Mouse (Mus musculus) embryonic facial prominence, embryonic 12.5 days (tissue): Measurements from ENCODE around the gene Pde8a. TPM values are rescaled to one million over a fixed set of nuclear protein-coding genes. Genes with fewer than 3 reads are reported as not detected.

ENCODE experiments used
- ATAC-seq: fragments of 200-750 bp; cut with Nextera tagmentation; 2 replicates; pipeline ENCODE4 v1.8.0; 2017; ENCODE audit not compliant: insufficient number of reproducible peaks, insufficient read depth, low FRiP score, low TSS enrichment
- H3K27ac ChIP-seq: fragments of 300-500 bp; sonication (generic); 2 replicates; pipeline ENCODE4 v1.5.1; 2016; ENCODE audit warnings: mild to moderate bottlenecking
- H3K27me3 ChIP-seq: fragments of 300-500 bp; sonication (generic); 2 replicates; pipeline ENCODE4 v1.6.1; 2016; ENCODE audit warnings: mild to moderate bottlenecking, moderate library complexity
- H3K36me3 ChIP-seq: fragments of 300-500 bp; sonication (generic); 2 replicates; pipeline ENCODE4 v1.6.1; 2016; ENCODE audit warnings: mild to moderate bottlenecking
- H3K4me1 ChIP-seq: fragments of 300-500 bp; sonication (generic); 2 replicates; pipeline ENCODE4 v1.6.1; 2016
- H3K4me2 ChIP-seq: fragments of 300-500 bp; sonication (generic); replicated peaks from 2 replicates; pipeline ENCODE4 v1.6.1; 2016; ENCODE audit warnings: mild to moderate bottlenecking, moderate library complexity
- H3K4me3 ChIP-seq: fragments of 300-500 bp; sonication (generic); 2 replicates; pipeline ENCODE4 v1.5.1; 2016; ENCODE audit warnings: mild to moderate bottlenecking
- H3K9ac ChIP-seq: fragments of 300-500 bp; sonication (generic); 2 replicates; pipeline ENCODE4 v1.6.1; 2016; ENCODE audit warnings: mild to moderate bottlenecking, moderate library complexity
- H3K9me3 ChIP-seq: fragments of 300-500 bp; sonication (generic); 2 replicates; pipeline ENCODE4 v1.6.1; 2016; ENCODE audit warnings: mild to moderate bottlenecking, moderate library complexity
- WGBS: fragments of 180-500 bp; shearing (Covaris S2); methylation state at CpG from one replicate; pipeline ENCODE4 v1.1.7; 2016; 5-methylcytosine and 5-hydroxymethylcytosine counted together
- polyA plus RNA-seq: library from polyadenylated mRNA; unstranded; fragments of >200 nt; fragmentation: Nextera tagmentation; extraction: Ambion mirVana; gene quantifications from 2 replicates; pipeline ENCODE4 v1.2.1, GENCODE M21; 2016

The Pde8a gene
- polyA plus RNA-seq, 1 experiment from 2014 or later = 5.7 TPM

DNA sequence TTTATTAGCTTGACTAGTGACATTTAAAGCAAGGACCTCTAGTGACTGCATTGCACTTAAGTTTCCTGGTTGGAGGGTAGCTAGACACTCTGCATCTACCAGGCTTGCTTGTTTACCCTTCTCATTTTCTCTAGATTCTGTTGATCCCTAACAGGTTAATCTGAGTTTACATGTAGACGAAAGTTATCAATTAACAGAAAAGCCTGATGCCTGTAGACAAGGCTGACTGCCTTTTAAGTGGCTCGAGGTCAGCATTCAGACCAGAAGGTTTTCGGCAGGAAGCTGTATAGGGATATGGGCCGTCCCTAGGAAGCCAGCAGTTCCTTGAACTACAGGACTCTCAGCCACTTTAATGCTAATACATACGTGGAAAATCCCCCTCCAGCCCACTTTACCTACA, 30.0 kb downstream of the Pde8a start:
- ATAC-seq = no peak
- no peak overlapping the region for H3K4me2 ChIP-seq
- WGBS = 56% methylated on average over 5 of the region's 5 CpGs

DNA sequence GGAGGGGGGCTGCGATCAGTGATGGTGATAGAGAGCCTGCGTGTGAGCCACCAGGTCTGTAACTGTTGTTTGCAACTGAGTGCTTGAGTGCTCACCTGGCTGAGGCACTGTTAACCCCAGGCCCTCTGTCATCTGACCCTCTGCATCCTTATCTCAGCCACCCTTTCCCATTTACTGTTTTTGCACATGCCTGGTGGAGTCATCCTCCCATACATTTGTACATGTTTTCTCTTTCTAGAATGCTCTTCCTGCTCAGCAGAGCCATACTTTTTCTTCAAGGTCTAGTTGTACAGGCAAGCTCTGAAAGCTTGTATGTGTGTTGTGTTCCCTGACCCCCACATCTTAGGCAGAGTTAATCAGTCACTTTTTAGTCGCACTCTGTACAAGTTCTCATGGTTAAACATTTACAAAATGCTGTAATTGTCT, 36.5 kb downstream of the Pde8a start:
- no peak overlapping the region for H3K4me2 ChIP-seq

More for the DNA sequence above, 30.0 kb downstream of the Pde8a start:
- no peaks in the 10 kb centered on the region for H3K9me3 ChIP-seq
- H3K36me3 ChIP-seq = no peaks in the 10 kb centered on the region
- no peaks in the 10 kb centered on the region for H3K4me1 ChIP-seq
- H3K4me3 ChIP-seq = no peak overlapping the region
- H3K9ac ChIP-seq = no peak overlapping the region
- no peaks in the 10 kb centered on the region for H3K27me3 ChIP-seq
- no peak overlapping the region for H3K27ac ChIP-seq

DNA sequence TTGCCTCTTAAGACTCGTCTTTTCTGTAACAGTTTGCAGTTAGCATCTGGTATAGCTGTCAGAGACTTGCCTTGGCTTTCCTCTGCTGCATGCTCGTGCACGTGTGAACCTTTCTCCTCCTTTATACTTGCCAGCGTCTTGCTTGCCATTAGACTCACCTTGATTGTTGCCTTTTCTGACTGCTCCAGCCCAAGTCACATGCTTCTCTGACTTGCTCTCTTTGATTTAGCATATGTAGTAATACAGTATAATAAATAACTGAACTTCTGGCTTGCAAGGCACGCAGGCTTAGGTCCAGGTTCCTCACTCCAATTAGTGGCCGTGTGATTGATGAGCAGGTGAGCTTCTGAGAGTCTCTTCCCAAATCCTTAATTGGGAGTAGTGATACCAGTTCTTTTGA, 37.2 kb downstream of the Pde8a start:
- Histone ChIP-seq H3K9ac (no peak overlapping the region), H3K4me1 (no peaks in the 10 kb centered on the region), H3K36me3 (no peaks in the 10 kb centered on the region), H3K9me3 (no peaks in the 10 kb centered on the region), H3K27me3 (no peaks in the 10 kb centered on the region), H3K27ac (no peak overlapping the region), H3K4me2 (no peak overlapping the region), H3K4me3 (no peak overlapping the region)
- 80% methylated on average over 6 of the region's 6 CpGs for WGBS
- ATAC-seq = no peak

More for the DNA sequence above, 36.5 kb downstream of the Pde8a start:
- no peak for ATAC-seq
- no peaks in the 10 kb centered on the region for H3K36me3 ChIP-seq
- H3K4me1 ChIP-seq = no peaks in the 10 kb centered on the region
- WGBS = 82% methylated on average over 3 of the region's 3 CpGs
- no peak overlapping the region for H3K27ac ChIP-seq
- no peaks in the 10 kb centered on the region for H3K9me3 ChIP-seq
- no peak overlapping the region for H3K4me3 ChIP-seq
- no peaks in the 10 kb centered on the region for H3K27me3 ChIP-seq
- H3K9ac ChIP-seq = no peak overlapping the region

DNA sequence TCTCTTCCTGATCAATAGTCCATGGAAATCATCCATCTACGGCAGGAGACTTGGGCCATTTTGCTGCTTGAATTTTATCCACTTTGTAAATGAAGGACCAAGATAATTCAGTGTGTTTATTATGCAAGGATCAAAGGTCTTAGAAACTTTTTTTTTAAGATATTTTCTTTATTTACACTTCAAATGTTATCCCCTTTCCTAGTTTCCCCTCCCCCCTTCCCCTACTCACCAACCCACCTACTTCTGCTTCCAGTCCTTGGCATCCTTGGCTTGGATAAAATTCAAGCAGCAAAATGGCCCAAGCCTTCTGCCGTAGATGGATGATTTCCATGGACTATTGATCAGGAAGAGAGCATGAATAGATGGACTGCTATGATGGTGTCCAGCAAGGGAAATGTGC, 38.1 kb downstream of the Pde8a start:
- 89% methylated on average over 2 of the region's 2 CpGs for WGBS
- no peak for ATAC-seq
- H3K4me1 ChIP-seq = no peaks in the 10 kb centered on the region
- no peaks in the 10 kb centered on the region for H3K9me3 ChIP-seq
- H3K36me3 ChIP-seq = no peaks in the 10 kb centered on the region
- no peaks in the 10 kb centered on the region for H3K27me3 ChIP-seq
- H3K9ac ChIP-seq = no peak overlapping the region
- no peak overlapping the region for H3K4me2 ChIP-seq
- no peak overlapping the region for H3K4me3 ChIP-seq
- no peak overlapping the region for H3K27ac ChIP-seq

DNA sequence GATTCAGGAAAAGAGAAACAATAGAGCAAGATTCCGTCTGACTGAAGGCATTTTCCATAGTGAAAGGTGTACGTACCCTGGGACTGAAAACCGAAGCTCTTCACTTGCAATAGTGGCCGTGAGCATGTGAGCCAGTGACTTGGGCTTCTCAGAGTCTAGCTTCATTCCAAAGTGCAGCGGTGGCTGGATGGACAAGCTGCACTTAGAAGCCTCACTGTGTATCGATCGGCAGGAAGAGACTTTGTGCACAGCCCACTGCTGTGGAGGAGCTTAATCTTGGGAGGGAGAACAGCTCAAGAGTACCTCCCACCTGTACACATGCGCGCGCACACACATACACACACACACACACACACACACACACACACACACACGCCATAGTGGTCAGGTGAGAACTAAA, 39.9 kb downstream of the Pde8a start:
- ATAC-seq = no peak
- Histone ChIP-seq H3K36me3 (no peaks in the 10 kb centered on the region), H3K4me1 (no peaks in the 10 kb centered on the region), H3K4me2 (no peak overlapping the region), H3K4me3 (no peak overlapping the region), H3K9ac (no peak overlapping the region), H3K27me3 (no peaks in the 10 kb centered on the region), H3K27ac (no peak overlapping the region), H3K9me3 (no peaks in the 10 kb centered on the region)
- WGBS = 79% methylated on average over 11 of the region's 11 CpGs

DNA sequence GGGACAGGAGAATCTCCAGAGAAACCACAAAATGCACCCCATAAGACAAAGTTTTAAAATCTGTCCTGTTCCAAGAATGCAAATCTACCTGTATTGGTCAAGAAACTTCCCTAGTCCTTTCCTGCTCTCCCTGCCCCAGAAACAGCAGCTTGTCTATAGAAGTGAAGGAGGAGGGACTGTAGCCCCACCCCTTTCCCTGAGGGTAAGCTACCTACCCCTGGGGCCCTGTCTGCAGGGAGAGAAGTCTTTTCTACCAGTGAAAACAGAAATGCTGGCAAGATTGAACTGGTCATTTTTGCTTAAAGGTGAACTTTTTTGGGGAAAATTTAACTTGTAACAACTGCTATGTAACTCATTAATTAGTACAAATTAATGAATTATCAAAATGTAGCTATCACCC, 41.2 kb downstream of the Pde8a start:
- no peak overlapping the region for H3K4me3 ChIP-seq
- no peaks in the 10 kb centered on the region for H3K36me3 ChIP-seq
- no peaks in the 10 kb centered on the region for H3K9me3 ChIP-seq
- ATAC-seq = no peak
- no peak overlapping the region for H3K9ac ChIP-seq
- no peaks in the 10 kb centered on the region for H3K4me1 ChIP-seq
- H3K27ac ChIP-seq = no peak overlapping the region
- H3K4me2 ChIP-seq = no peak overlapping the region
- no peaks in the 10 kb centered on the region for H3K27me3 ChIP-seq

DNA sequence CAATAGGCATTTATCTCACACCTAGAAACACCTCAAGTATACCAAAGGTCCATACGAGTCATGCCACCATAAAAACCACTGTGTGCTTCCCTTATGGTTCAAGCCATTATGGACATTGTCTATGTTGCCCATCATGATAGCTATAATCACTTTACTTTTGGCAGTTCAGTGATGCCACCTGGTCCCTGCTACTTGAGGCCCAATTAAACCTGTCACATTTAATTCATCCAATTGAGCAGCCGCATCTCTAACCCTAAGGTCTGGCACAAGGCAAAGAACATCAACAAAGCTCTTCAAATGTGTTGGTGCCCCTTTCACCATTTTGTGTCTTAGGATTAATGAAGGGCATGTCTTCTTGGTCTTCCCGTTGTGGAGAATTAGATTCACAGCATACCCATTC, 42.1 kb downstream of the Pde8a start:
- H3K27me3 ChIP-seq = no peaks in the 10 kb centered on the region
- no peak overlapping the region for H3K27ac ChIP-seq
- no peak overlapping the region for H3K9ac ChIP-seq
- H3K4me2 ChIP-seq = no peak overlapping the region
- WGBS = 90% methylated on average over 3 of the region's 3 CpGs
- no peaks in the 10 kb centered on the region for H3K4me1 ChIP-seq
- no peaks in the 10 kb centered on the region for H3K9me3 ChIP-seq
- no peak for ATAC-seq
- no peaks in the 10 kb centered on the region for H3K36me3 ChIP-seq
- H3K4me3 ChIP-seq = no peak overlapping the region

DNA sequence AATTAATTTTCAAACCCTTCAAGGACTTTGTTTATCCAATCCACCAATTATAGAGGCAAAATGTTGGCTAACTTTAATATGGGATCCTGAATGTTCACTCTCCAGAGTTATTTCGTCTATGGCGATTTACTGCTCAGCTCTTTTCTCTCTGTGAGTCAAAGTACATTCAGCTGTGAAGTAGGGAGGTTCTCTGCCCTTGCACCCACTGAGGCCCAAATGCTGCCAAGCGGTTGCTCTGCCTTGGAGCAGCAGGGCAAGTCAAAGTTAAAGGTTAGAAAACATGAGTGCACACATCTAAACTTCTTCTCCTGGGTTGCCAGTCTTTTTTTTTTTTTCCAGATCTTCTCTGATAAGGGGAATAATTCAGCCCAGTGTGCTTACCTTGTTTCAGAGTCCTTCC, 43.4 kb downstream of the Pde8a start:
- no peak overlapping the region for H3K4me3 ChIP-seq
- no peaks in the 10 kb centered on the region for H3K36me3 ChIP-seq
- H3K4me2 ChIP-seq = no peak overlapping the region
- H3K4me1 ChIP-seq = 0 out of 2 replicates have a peak, but pooled peaks cover 6% of the 10 kb centered on the region
- no peak for ATAC-seq
- no peak overlapping the region for H3K27ac ChIP-seq
- 83% methylated on average over 3 of the region's 3 CpGs for WGBS
- no peaks in the 10 kb centered on the region for H3K9me3 ChIP-seq
- no peaks in the 10 kb centered on the region for H3K27me3 ChIP-seq
- no peak overlapping the region for H3K9ac ChIP-seq

DNA sequence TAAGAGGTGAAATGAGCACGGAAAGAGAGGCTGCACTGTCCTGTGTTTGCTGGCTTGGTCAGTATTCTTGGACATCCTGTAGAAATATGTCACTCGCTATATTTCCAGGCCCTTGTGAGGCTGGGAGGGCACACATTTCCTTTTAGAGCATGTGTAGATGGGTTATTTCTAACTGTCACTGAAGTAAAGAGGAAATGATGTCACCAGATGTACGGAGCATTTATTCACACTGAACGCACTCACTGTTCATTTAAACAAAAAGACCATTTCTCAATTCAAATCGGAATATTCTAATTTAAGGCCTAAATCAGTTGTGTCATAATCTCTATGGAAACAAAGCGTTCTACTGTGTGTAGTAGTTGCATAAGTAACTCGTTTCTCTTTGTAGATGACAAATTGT, 48.2 kb downstream of the Pde8a start:
- Histone ChIP-seq H3K36me3 (no peaks in the 10 kb centered on the region), H3K4me2 (no peak overlapping the region), H3K9me3 (no peaks in the 10 kb centered on the region), H3K27ac (0 out of 2 replicates have a peak overlapping the region, but pooled peaks have one; percentile 30), H3K9ac (no peak overlapping the region), H3K27me3 (no peaks in the 10 kb centered on the region), H3K4me1 (0 out of 2 replicates have a peak, but pooled peaks cover 6% of the 10 kb centered on the region), H3K4me3 (no peak overlapping the region)
- no peak for ATAC-seq
- WGBS = 82% methylated on average over 7 of the region's 7 CpGs

DNA sequence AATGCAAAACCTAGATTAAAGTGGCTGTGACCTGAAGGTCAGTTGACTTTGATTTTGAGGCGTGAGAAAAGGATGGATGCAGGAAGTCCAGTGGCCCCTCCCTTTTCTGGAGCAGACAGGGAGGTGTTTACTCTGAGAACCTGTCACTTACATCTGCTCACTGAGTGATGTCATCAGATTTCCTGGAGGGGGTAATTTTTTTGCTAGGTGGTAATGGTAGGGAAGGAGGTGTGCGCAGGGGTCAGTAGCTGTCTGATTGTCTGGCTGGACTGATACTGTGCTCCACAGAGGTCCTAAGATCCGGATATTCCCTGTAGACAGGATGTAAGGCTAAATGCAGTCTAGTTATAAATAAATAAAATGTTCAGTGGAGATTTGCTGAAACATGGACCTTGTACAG, 59.5 kb downstream of the Pde8a start:
- H3K4me3 ChIP-seq = no peak overlapping the region
- H3K36me3 ChIP-seq = no peaks in the 10 kb centered on the region
- H3K27ac ChIP-seq = no peak overlapping the region
- no peak overlapping the region for H3K4me2 ChIP-seq
- no peaks in the 10 kb centered on the region for H3K27me3 ChIP-seq
- no peak for ATAC-seq
- no peak overlapping the region for H3K9ac ChIP-seq
- 66% methylated on average over 3 of the region's 3 CpGs for WGBS
- H3K9me3 ChIP-seq = no peaks in the 10 kb centered on the region
- no peaks in the 10 kb centered on the region for H3K4me1 ChIP-seq

DNA sequence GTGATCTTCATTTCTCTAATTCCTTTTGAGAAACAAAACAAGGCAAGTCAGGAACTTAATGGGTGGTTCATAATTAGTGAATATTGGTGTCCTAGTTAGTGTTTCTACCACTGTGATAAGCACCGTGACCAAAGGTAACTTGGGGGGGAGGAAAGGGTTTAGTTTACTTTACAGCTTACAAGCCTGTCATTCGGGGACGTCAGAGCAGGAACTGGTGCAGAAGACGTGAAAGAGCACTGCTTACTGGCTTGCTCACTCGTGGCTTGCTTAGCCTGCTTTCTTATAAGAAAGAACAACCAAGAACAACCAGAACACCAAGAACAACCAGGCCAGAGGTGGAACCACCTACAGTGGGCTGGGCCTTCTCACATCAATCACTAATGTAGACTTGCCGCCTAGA, 65.6 kb downstream of the Pde8a start:
- 81% methylated on average over 6 of the region's 6 CpGs for WGBS
- ATAC-seq = no peak

DNA sequence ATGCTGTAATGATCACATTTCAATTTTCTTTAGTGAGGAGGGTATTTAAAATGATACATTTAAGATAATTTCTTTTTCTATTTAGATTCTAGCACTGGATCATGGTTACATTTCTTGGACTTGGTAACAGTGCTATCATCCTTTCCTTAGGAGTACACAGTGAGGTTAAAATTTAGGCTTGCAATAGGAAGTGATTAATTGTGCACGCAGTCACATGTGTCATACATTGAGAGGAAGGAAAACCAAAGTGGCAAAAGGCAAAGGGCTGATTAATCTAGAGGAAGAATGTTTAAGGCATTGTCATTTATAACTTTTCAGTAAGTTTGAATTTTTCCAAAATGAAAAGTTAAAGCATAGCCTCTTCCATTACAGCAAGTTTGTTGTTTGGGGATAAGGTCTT, 67.8 kb downstream of the Pde8a start:
- WGBS = 81% methylated on average over 1 of the region's 1 CpGs
- Histone ChIP-seq H3K4me1 (no peaks in the 10 kb centered on the region), H3K27ac (no peak overlapping the region), H3K9me3 (no peaks in the 10 kb centered on the region), H3K27me3 (no peaks in the 10 kb centered on the region), H3K9ac (no peak overlapping the region), H3K36me3 (no peaks in the 10 kb centered on the region), H3K4me2 (no peak overlapping the region), H3K4me3 (no peak overlapping the region)
- no peak for ATAC-seq

More for the DNA sequence above, 65.6 kb downstream of the Pde8a start:
- Histone ChIP-seq H3K4me1 (no peaks in the 10 kb centered on the region), H3K27ac (no peak overlapping the region), H3K36me3 (no peaks in the 10 kb centered on the region), H3K9me3 (no peaks in the 10 kb centered on the region), H3K9ac (no peak overlapping the region), H3K4me3 (no peak overlapping the region), H3K27me3 (no peaks in the 10 kb centered on the region), H3K4me2 (no peak overlapping the region)

DNA sequence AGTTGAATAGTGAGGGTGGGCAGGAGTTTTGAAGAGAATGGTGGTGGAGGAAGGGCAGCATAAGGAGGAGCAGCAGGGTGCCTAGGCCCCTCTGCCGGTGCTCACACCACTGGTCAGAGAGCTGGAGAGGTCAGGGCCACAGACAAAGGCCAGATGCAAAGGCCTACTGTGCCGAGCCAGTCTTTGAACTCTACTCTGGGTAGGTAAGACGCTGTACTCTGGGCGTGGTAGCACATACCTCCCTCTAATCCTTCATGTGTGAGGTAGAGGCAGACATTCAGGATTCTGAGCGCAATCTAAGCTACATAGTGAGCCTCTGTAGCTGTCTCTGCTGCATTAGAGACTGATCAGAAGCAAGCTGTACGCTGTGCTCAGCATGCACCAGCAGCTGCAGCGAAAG, 73.1 kb downstream of the Pde8a start:
- Histone ChIP-seq H3K4me3 (no peak overlapping the region), H3K27ac (no peak overlapping the region), H3K9ac (no peak overlapping the region), H3K4me2 (no peak overlapping the region), H3K4me1 (no peaks in the 10 kb centered on the region), H3K9me3 (no peaks in the 10 kb centered on the region), H3K27me3 (no peaks in the 10 kb centered on the region), H3K36me3 (no peaks in the 10 kb centered on the region)
- ATAC-seq = no peak
- 46% methylated on average over 7 of the region's 7 CpGs for WGBS
